Mouse (Mus musculus) kidney, adult 2 months (tissue): ENCODE data around the gene Foxd3.

Experiments used
- CTCF ChIP-seq: fragments of 200-500 bp; conservative IDR thresholded peaks from 2 replicates; pipeline ENCODE4 v1.5.1; 2011; ENCODE audit warnings: low read depth, mild to moderate bottlenecking, control low read depth, low read length, moderate library complexity, mixed read lengths; ENCODE audit not compliant: insufficient read depth, insufficient read length
- POLR2A ChIP-seq: fragments of 200-500 bp; IDR thresholded peaks from one replicate; pipeline ENCODE4 v1.6.1; 2011; ENCODE audit warnings: low read depth, low read length, control low read depth

- TF ChIP-seq CTCF: no peak
- TF ChIP-seq POLR2A: no peak
Measured at GRCm38 (mm10) chr4:99612156-99612555, 43.9 kb upstream of the Foxd3 start.
